Mouse (Mus musculus) brain, embryonic 14.5 days (tissue): ENCODE measurements around the gene Stox2.

ENCODE experiments used
- CTCF ChIP-seq: fragments of 200-500 bp; IDR thresholded peaks from 2 replicates; pipeline ENCODE4 v1.5.1; 2012; ENCODE audit warnings: inconsistent platforms, mild to moderate bottlenecking, moderate library complexity, borderline replicate concordance; ENCODE audit not compliant: insufficient read depth, insufficient read length; ENCODE audit errors: extremely low read depth
- POLR2A ChIP-seq: fragments of 200-500 bp; IDR thresholded peaks from 2 replicates; pipeline ENCODE4 v1.6.1; 2012; ENCODE audit warnings: mild to moderate bottlenecking, inconsistent platforms, borderline replicate concordance; ENCODE audit not compliant: poor library complexity, insufficient read depth, insufficient read length, severe bottlenecking; ENCODE audit errors: extremely low read depth

- TF ChIP-seq CTCF (no peak), POLR2A (no peak)
Observed at GRCm38 (mm10) chr8:47263070-47263843, 182.9 kb downstream of the Stox2 start.
